Mouse (Mus musculus): Measurements from ENCODE around the gene Zfp867.

Gene Zfp867

GRCm38 (mm10) chr11:59472326-59472677, at the start of gene Zfp867:
Gene Zfp867 (minus strand): TSS chr11:59472474.
- DNase-seq = peak; percentile 88

GRCm38 (mm10) chr11:59519741-59520495, 47.6 kb upstream of the Zfp867 start:
- no peak for DNase-seq

DNA sequence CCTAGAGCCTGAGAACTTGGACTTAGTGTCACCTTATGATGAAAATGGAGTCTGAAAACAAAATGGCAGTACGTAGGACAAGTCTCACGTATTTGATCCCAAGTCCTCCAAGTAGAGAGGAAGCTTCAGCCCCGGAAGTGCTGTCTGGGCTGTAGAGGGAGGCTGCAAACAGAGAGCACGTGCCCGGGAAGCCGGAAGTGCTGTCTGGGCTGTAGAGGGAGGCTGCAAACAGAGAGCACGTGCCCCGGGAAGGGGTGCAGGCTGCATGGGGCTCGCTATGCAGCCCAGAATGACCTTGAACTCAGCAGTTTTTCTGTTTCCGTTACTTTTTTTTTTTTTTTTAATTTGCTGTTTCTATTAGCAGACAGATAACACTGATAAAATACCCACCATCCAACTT, 46.0 kb upstream of the Zfp867 start:
- no peak for DNase-seq

DNA sequence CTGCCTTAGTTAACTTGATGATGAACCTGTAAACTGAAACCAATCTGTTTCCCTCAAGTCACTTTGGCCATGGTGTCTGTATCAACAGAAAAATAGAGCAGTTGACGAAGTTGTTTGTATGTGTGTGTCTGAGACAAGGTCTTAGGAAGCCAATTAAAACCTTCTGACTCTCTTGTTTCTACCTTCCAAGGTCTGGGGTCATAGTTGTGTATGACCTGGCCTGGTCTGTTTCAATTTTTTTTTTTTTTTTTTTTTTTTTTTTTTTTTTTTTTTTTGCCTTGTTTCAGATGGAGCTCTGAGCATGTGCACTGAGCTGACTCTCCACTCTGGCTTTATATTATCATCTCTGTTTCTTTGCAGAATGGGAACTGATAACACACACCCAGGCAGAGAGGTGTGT, 45.2 kb upstream of the Zfp867 start:
- no peak for DNase-seq

GRCm38 (mm10) chr11:59514789-59515188, 42.5 kb upstream of the Zfp867 start:
- no peak for DNase-seq

DNA sequence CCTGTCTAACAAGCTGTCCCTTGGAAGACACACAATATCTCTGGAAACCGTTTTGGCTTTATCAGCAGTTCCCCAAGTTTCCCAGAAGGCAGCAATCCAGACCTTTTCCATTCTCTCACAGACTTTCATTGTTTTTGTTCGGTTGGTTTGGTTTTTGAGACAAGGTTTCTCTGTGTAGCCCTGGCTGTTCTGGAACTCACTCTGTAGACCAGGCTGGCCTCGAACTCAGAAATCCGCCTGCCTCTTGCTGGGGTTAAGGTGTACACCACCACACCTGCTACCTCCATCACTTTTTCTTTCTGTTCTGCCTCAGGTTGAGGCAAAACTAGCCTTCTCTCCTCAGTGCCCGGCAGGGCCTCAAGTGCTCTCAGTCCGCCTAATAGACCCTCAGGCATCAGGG, 42.1 kb upstream of the Zfp867 start:
- DNase-seq = no peak

DNA sequence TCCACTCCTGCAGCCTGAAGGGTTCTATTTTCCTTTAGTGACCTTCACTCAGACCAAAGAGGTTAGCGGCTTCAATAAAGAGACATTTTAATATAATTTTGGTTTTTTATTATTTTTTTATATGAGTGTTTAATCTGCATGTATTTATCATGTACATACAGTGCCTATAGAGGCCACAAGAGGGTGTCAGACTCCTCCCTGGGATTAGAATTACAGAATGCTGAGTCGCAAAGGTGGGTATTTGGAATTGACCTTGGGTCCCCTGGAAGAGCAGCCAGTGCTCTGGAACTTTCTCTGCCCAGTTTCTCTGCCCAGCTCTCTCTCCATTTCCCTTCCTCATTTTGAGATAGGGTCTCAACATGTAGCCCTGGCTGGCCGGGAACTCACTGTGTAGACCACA, 41.3 kb upstream of the Zfp867 start:
- no peak for DNase-seq

DNA sequence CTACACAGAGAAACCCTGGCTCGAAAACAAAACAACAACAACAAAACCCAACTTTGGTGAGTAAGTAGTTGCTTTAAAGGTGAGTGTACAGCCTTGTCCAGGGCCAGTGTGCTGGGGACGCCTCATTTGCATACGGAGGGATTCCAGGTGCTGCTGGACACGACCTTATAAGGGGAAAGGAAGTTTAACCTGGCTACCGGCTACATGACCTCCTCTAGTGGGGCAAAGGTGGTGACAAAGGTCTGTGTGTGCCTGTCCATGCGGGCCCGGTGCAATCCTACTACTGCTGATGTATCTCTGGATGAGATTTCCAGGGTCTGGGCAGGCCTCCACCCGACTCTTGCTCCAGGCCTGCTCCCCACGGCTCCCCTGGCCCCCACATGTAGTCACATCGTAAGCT, 40.5 kb upstream of the Zfp867 start:
- DNase-seq = no peak

- no peak for DNase-seq
Observed at GRCm38 (mm10) chr11:59511558-59511957, 39.3 kb upstream of the Zfp867 start.

GRCm38 (mm10) chr11:59506713-59507074, 34.4 kb upstream of the Zfp867 start:
- DNase-seq = no peak

DNA sequence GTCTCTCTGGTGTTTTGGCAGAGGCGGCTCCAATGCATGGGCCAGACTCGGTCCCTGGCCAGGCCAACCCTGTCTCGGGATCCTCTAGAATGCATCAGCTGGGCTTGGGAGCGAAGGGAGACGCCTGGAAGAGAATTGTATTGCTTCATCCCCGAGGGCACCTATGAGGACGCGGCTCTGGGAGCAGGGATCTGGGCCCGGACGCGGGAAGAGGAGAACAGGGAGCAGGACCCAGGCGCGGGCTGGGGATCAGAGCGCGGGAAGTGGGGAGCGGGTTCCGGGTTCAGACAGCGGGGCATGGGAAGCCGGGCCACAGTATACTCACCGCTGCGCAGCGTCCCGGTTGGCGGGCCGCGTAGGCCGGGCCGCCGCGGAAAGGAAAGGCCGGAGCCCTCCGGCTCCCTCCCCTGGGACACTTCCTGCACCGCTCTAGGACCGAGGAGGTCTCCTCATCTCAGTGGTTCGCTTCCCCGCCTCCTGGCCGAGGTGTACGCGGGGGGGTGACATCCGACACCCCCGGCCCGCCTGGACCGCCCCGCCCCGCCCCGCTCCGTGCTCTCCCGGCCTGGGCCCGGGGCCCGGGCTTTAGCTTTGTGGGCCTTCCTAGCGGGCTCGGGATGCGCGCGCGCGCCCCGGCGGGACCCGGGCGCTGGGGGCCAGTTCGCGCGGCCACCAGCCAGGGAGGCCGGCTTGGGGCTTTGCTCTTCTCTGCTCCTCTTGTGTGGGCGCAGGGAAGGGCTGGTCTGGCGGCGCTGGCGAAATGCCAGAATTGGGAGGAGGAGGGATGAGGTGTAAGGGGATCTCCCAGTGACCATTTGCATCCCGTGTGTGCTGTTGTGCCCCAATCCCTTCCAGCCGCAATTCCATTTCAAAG, 33.8 kb upstream of the Zfp867 start:
- peak; percentile 78 for DNase-seq

DNA sequence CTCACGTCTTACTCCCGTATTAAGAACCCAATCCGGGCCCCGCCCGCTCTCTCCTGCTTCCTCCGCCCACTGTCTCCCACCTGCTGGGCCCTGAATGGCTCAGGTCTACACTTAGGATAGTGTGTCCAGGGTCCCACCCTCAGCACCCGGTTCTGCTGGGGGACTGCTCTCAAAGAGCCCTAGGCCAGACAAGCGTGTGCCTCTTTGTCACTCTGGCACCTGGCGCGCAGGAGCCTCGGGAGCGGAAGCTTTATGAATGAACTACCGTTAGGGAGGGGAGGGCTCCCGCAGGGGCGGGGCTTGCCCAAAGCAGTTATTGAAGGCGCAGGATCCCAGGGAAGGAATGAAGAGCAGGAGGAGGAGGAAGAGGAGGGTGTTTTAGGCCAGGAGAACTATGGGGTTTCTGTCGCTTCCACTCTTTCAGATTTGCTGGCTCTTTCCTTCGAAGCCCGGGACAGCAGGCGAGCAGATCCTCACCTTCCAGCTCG, 33.1 kb upstream of the Zfp867 start:
- DNase-seq = peak; percentile 50

DNA sequence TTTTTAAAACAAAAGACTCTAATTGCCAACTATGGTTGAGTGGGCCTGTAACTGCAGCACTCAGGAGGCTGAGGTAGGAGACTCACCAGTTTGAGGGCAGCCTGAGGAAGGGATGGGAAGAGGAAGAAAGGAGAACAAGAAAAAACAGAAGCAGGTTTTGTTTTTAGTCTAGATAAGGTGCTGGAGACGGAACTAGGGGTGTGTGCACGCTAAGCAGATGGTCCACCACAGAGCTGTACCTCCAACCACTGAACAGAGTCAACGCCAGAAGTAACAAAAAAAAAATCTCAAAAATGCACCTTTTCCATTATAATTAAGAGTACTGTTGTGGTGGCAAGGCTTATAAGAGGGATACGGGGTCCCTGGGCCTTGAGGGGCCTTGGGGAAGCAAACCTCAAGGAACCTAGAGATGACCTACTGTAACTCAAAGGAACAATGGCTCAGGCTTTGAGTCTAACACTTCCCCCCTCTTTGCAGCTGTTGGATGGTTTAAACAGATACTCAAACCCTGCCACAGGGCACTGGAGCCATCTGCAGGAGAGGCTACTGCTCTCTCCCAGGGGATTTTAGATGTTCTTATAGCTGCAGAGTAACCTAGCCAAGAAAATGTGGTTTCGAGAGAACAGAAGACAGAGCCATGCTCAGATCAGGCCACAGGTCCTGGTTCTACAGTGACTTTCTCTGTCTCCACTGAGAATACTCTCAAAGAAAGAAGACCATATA, 29.9 kb upstream of the Zfp867 start:
- no peak for DNase-seq

- no peak for DNase-seq
Observed at GRCm38 (mm10) chr11:59497747-59498146, 25.5 kb upstream of the Zfp867 start.

DNA sequence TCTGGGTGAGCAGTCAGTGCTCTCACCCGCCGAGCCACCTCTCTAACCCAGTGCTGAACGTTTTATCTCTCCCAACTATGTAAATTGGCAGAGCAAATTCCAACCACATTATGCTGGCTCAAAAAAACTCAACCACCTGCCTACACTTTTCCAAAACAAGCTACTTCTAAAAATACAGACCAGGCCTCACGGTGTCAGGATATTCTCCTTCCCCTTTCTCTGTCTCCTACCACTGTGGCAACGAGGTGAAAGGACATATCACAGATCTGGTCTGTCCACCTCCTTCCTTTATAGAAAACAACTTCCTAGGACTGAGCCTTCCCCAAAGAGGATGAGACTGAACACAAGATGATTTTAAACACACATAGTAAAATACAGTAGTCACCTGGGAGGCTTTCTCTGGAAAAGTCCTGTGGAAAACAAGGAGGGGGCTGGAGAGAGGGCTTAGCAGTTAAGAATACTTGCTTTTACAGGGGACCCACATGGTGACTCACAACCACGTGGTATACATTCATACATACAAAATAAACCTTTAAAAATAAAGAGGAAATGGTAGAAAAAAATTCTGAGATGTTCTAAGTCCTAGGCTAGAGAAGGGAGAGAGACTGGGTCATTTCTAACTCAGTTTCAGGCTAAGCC, 24.5 kb upstream of the Zfp867 start:
- DNase-seq = no peak

- DNase-seq = no peak
Observed at GRCm38 (mm10) chr11:59486222-59486621, 13.9 kb upstream of the Zfp867 start.

- DNase-seq = no peak
Observed at GRCm38 (mm10) chr11:59485641-59486040, 13.4 kb upstream of the Zfp867 start.

DNA sequence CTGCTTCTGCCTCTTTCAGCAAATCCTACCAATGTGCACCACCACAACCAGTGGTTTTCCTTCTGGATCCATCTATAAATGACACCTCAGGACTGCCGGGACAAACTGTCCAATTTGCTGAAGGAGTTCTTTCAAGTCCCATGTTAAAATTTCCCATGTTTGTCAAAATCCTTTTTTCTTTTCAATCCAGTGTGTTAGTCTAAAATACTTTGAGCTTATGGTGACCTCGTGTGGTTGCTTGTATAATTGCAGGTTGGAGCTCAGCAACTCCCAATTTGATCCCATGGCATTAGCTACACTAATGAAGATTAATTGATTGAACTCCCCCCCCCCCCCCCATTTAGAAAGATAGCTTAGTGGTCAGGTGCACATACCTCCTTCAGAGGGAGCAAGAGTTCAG, 10.9 kb upstream of the Zfp867 start:
- DNase-seq = peak; percentile 46

DNA sequence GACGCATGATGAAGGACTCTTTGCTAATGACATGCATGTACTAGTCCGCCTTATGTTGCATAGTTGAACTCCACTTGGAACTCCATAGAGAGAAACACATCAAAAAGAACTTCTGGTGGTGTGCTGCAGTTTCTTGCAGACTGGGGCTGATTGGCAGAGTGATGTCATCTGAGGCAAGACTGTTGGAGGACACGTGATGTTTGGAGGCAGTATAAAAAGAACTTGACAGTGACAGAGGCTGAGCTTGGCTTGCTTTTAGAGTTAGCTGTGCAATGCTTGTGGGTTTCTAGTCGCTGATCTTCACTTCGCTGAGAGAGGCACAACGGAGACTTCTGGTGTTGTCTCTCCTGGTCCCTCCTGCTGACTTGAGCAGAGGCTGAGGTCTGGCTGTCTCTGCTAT, 5.0 kb upstream of the Zfp867 start:
- DNase-seq = no peak

DNA sequence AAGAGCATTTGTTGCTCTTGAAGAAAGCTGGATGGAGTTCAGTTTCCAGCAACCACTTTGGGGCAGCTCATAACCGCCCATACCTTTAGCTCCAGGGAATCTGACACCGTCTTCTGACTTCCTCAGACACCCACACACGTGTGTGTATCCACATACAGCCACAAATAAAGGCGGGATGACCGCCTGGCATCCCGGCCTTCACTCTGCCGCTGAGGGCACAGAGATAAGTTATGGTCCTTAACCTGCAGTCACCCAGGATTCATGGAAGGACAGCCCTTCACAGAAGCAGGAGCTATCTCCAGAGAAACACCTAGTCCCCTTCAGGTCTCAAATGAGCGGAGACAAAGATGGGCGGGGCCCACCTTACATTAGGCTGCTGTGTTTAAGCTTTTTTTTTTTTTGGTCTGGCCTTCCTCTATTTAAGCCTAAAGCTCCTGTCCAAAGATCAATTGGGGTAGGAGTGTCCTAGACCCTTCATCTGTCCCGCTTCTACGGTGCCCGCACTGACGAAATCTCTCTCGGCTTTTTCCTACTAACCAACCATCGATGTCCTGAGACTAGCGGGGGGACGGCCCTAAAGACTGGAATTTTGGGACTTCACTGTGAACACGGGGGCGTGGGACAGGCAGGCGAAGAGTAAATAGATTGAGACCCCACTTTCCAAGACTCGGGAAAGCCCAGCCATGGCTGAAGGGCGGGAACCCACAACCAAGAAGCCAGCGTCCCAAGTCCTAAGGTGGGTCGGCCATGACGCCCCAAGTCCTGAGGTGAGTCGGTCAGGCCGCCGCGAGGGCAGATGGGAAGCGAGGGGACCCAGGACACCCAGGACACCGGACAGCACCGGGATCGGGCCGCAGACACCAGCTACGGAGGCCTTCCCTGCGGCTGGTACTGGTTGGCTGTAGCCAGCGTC, 605 bp downstream of the Zfp867 start:
- no peak for DNase-seq

GRCm38 (mm10) chr11:59460459-59460858, 11.8 kb downstream of the Zfp867 start:
- no peak for DNase-seq

- no peak for DNase-seq
Observed at GRCm38 (mm10) chr11:59458973-59459372, 13.3 kb downstream of the Zfp867 start.
